Mouse (Mus musculus) bone marrow, adult 2 months (tissue): ENCODE data around the gene Jmjd1c. TPM values are rescaled to one million over a fixed set of nuclear protein-coding genes. Genes with fewer than 3 reads are reported as not detected.

Experiments used
- H3K27ac ChIP-seq: fragments of 200-500 bp; 2 replicates; pipeline ENCODE4 v1.5.1; 2012; ENCODE audit warnings: low read depth, mild to moderate bottlenecking, control low read depth, inconsistent platforms, low read length; ENCODE audit not compliant: control insufficient read depth, poor library complexity, insufficient read depth
- H3K4me1 ChIP-seq: fragments of 200-500 bp; 2 replicates; pipeline ENCODE4 v1.6.1; 2011; ENCODE audit warnings: low read length; ENCODE audit not compliant: control insufficient read depth, insufficient read depth
- H3K4me3 ChIP-seq: fragments of 200-500 bp; replicated peaks from 2 replicates; pipeline ENCODE3; 2011; ENCODE audit warnings: mild to moderate bottlenecking, low read depth, low read length, control low read depth; ENCODE audit not compliant: control insufficient read depth
- CTCF ChIP-seq: fragments of 200-500 bp; IDR thresholded peaks from 2 replicates; pipeline ENCODE4 v1.5.1; 2011; ENCODE audit warnings: low read length, control low read depth; ENCODE audit not compliant: control insufficient read depth, insufficient read depth
- POLR2A ChIP-seq: fragments of 200-500 bp; IDR thresholded peaks from 2 replicates; pipeline ENCODE4 v1.6.1; 2011; ENCODE audit warnings: low read depth, mild to moderate bottlenecking, control low read depth, low read length, borderline replicate concordance; ENCODE audit not compliant: control insufficient read depth
- WGBS: fragments of 180-500 bp; shearing (Covaris S2); methylation state at CpG from one replicate; pipeline ENCODE4 v1.1.7; 2018; 5-methylcytosine and 5-hydroxymethylcytosine counted together
- polyA plus RNA-seq: library from polyadenylated mRNA; stranded (reverse); fragments of >200 nt; gene quantifications from 2 replicates; pipeline ENCODE4 v1.2.4, GENCODE M21; 2011; ENCODE audit warnings: low replicate concordance; ENCODE audit not compliant: missing spikeins, insufficient read depth, insufficient read length

Jmjd1c gene
- polyA plus RNA-seq, 1 experiment = 18.0 TPM

- no peaks in the 10 kb centered on the region; the same call in 1 of the 2 replicates for H3K4me1 ChIP-seq
- 80% methylated on average over 2 of the region's 2 CpGs for WGBS
- TF ChIP-seq CTCF (no peak), POLR2A (no peak)
- no peak overlapping the region for H3K4me3 ChIP-seq
- H3K27ac ChIP-seq = no peak overlapping the region
Measured at GRCm38 (mm10) chr10:67137437-67137836, 41.5 kb downstream of the Jmjd1c start.

DNA sequence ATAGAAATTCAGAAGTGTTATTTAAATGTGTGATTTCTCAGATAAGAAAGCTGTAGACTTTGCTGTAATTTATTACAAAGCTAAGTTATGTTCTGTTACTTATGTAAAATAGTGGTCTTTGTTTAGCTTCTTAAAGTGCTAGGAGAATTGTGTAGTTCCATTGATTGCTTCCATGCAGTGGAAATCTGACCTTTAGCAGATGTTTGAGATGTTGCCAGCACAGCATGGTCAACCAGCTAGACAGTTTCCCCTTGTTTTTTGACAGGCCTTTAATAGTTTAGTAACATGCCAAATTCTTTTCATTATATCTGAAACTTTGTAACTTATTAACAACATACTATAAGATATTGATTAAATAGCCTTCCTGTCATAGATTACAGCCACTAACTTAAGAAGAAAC lies 47.7 kb downstream of the Jmjd1c start:
- H3K4me3 ChIP-seq = no peak overlapping the region
- H3K4me1 ChIP-seq = no peaks in the 10 kb centered on the region
- TF ChIP-seq CTCF (no peak), POLR2A (no peak)
- no peak overlapping the region for H3K27ac ChIP-seq

DNA sequence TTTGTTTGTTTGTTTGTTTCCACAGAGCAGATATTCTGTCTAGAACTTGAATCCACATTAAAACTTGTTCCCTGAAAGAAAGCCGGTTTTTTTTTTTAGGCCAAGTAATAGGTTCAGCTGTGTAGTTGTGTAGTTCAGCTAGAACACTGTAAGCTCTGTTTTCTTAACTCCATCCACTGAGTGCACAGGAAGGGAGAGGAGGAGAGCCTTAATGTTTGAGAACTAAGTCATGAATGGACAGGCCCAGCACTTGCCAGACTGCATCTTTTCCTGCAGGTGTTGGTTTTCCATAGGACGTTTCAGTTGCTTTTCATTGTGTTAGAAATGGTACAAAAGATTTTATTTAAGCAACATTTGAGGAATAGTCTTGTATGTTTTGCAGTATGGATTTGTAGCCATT lies 48.3 kb downstream of the Jmjd1c start:
- Histone ChIP-seq H3K4me1 (no peaks in the 10 kb centered on the region), H3K4me3 (no peak overlapping the region), H3K27ac (no peak overlapping the region)
- TF ChIP-seq POLR2A = no peak
- no peak for TF ChIP-seq CTCF
- 77% methylated on average over 2 of the region's 2 CpGs for WGBS

DNA sequence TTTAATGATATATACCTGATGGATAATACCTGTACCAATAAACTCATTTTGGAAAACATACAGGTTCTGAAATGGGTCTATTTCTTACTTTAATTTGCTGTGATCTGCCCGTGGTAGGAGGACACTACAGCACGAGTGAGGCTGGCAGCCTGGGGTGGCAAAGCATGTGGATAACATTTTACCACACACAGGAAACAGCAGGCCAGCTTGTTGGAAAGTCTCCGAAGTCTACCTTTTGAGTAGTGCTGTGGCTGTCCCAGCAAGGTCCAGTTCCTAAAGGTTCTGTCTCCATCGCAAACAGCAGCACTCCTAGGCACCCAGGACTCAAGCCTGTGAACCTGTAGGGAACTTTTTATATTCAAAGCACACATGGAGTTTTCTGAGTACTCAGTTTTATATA lies 49.7 kb downstream of the Jmjd1c start:
- H3K4me3 ChIP-seq = no peak overlapping the region
- 19% methylated on average over 4 of the region's 4 CpGs for WGBS
- TF ChIP-seq POLR2A (no peak), CTCF (no peak)

DNA sequence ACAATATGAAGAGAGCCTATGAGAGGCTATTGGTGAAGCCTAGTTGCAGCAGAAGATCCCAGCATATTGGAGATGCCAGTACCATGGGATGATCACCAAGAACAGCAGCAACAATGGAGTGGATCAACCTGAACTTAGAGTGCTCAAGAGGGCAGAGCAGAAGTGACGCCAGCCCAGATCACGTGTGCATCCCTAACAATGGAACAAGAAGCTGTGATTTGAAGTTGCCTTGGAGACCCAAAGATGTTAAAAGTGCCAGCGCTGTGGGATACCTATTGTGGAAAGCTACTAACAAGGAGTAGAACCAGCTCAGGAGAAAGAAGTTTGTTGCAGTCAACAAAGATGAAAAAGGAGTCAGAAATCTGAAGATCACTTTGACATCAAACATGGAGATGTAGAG lies 55.8 kb downstream of the Jmjd1c start:
- Histone ChIP-seq H3K27ac (no peak overlapping the region), H3K4me3 (no peak overlapping the region), H3K4me1 (no peaks in the 10 kb centered on the region)
- WGBS = 91% methylated on average over 3 of the region's 3 CpGs
- TF ChIP-seq POLR2A = no peak
- no peak for TF ChIP-seq CTCF

More for the DNA sequence above, 49.7 kb downstream of the Jmjd1c start:
- H3K27ac ChIP-seq = no peak overlapping the region
- H3K4me1 ChIP-seq = no peaks in the 10 kb centered on the region

DNA sequence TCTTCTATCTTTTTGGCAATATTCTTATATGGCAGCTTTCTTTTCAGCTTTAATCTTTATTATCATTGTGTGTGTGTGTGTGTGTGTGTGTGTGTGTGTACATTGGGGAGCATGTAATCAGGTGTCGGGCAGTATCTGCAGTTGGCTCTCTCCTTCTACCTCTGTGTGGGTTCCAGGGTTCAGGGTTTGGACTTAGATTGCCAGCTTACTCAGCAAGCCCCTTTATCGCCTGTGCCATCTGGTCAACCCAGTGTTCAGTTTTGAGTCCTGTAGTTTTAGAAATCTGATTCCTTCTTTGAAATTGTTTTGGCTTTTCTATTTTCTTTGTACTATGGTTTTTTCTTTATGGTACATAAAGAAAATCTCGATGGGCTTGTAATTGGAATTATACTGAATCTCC lies 58.7 kb downstream of the Jmjd1c start:
- Histone ChIP-seq H3K27ac (no peak overlapping the region), H3K4me3 (no peak overlapping the region), H3K4me1 (no peaks in the 10 kb centered on the region)
- TF ChIP-seq CTCF (no peak), POLR2A (no peak)
- 76% methylated on average over 3 of the region's 3 CpGs for WGBS

DNA sequence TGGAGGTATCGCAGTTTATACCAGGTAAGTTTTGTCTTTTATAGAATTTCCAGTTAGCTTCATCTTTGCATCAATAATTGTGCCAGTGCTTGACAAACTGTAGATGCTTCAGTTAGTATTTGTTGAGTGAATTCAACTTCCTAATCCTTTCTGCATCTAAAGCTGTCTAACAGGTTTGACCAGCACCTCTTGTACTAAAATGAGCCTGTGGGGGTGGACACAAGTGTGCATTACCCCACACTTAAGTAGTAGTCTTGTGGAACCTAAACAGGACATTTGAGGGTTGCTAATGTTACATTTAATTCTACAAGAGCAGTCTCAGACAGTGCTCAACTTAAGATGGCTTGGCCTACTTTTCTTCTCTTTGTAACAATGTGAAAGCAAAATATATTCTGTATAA lies 78.1 kb downstream of the Jmjd1c start:
- Histone ChIP-seq H3K27ac (no peak overlapping the region), H3K4me3 (no peak overlapping the region), H3K4me1 (peaks cover 1% of the 10 kb centered on the region; the same call in 1 of the 2 replicates)
- no peak for TF ChIP-seq POLR2A
- TF ChIP-seq CTCF = no peak
- 83% methylated on average over 1 of the region's 1 CpGs for WGBS

DNA sequence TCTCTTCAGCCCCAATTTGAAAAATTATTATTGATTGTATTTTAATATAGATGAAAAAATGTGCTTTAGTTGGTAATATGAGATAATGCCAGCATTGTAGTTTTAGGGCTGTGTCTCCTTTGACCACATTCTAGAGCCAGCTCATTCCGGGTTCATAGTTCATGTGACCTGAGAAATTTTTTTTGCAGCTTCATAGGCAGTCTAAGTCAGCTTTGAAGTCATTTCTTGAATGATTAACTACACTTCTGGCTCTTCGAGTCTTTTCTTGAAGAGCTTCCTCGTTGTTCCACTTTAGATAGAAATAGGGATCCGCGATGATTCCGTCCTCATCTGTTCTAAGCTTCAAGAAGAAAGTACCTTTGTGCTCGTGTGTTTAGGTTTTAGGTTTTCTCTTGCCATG lies 80.1 kb downstream of the Jmjd1c start:
- Histone ChIP-seq H3K27ac (no peak overlapping the region), H3K4me1 (peaks cover 1% of the 10 kb centered on the region; the same call in 1 of the 2 replicates), H3K4me3 (no peak overlapping the region)
- TF ChIP-seq POLR2A = no peak
- no peak for TF ChIP-seq CTCF
- WGBS = 82% methylated on average over 7 of the region's 7 CpGs

DNA sequence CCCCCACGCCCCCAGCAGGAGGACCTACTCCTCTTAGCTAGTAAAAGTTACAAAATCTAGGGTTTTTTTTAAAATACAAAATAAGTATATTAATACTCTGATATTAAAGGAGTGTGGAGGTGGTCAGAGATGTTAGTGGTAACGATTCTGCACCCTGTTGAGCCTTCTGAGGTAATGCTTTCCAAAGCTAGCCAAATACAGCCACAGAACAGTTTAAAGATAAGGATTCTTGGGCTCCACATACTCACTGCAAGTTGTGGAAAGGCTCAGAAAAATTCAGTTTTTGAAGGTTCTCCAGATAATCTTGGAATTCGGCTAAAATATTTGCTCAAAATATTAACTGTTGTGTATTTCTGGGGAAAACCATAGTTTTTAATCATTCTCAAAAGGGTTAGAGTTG lies 81.0 kb downstream of the Jmjd1c start:
- TF ChIP-seq POLR2A (no peak), CTCF (no peak)
- Histone ChIP-seq H3K4me1 (peaks cover 1% of the 10 kb centered on the region; the same call in 1 of the 2 replicates), H3K4me3 (no peak overlapping the region), H3K27ac (no peak overlapping the region)
- 69% methylated on average over 3 of the region's 3 CpGs for WGBS
